In the genomic region with DNA sequence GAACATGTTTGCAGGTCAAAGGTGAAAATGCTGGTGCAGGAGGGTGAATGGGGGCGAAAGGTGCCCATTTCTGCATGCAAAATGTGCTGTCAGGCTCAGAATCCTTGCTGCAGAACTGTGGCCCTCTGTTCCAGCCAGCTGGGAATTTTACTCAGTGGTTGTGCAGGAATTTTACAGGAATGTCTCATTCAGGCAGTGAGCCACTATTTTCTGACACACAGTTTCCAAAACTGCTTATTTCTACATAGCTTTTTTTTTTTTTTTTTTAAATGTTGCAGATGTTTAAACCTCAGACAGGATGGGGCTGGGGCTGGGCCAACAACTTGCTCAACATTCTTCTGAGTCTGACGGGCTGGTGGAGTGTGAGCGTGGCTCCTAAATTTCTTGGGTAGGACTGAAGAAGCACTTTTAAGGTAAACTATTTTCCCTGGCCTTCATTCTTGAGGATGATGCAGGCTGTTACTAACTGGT, we compare ENCODE assay signal across 8 mouse cellular contexts. TPM values are rescaled to one million over a fixed set of nuclear protein-coding genes. Genes with fewer than 3 reads are reported as not detected.
DNase-seq lines count a peak whose midpoint lies in the region; ATAC-seq and TF ChIP-seq lines count a peak whose summit lies in the region.

No protein-coding gene starts in this region.

- no peak for TF ChIP-seq POLR2A in heart, adult 2 months (IDR thresholded peaks at IDR 0.05; ENCODE audit: insufficient read depth, low read depth, low read length)

- no peak for TF ChIP-seq CTCF in heart, adult 2 months (IDR thresholded peaks at IDR 0.05)
- no peak for TF ChIP-seq CTCF in heart, postnatal 0 days (IDR thresholded peaks at IDR 0.05; ENCODE audit: low read depth)
- TF ChIP-seq CTCF in midbrain, postnatal 0 days (IDR thresholded peaks at IDR 0.05), result no peak

- 49% methylated on average over 3 of the region's 3 CpGs for WGBS in heart, adult 2 months
- WGBS in heart, embryonic 11.5 days (ENCODE audit: insufficient replicate concordance), result 81% methylated on average over 3 of the region's 3 CpGs
- 59% methylated on average over 3 of the region's 3 CpGs for WGBS in heart, postnatal 0 days
- WGBS in lung, embryonic 15.5 days, result 43% methylated on average over 3 of the region's 3 CpGs
- WGBS in midbrain, postnatal 0 days, result 83% methylated on average over 3 of the region's 3 CpGs

- H3K4me1 ChIP-seq in heart, adult 2 months (ENCODE audit: control insufficient read depth, insufficient read depth, low read length), result peaks cover 10% of the 10 kb centered on the region
- H3K4me1 ChIP-seq in heart, embryonic 11.5 days (ENCODE audit: control insufficient read depth, insufficient read depth, low read length), result peaks cover 4% of the 10 kb centered on the region; the same call in 1 of the 2 replicates
- H3K4me1 ChIP-seq in heart, postnatal 0 days (ENCODE audit: control insufficient read depth, insufficient read depth), result 0 out of 2 replicates have a peak, but pooled peaks cover 9% of the 10 kb centered on the region
- peaks cover 16% of the 10 kb centered on the region for H3K4me1 ChIP-seq in lung, embryonic 15.5 days
- no peaks in the 10 kb centered on the region for H3K4me1 ChIP-seq in midbrain, postnatal 0 days (ENCODE audit: insufficient read depth, low read length)

- no peak overlapping the region for H3K4me2 ChIP-seq in heart, embryonic 11.5 days
- H3K4me2 ChIP-seq in heart, postnatal 0 days (ENCODE audit: low read depth, low read length), result peak overlapping the region; percentile 23; the same call in 1 of the 2 replicates
- no peak overlapping the region for H3K4me2 ChIP-seq in lung, embryonic 15.5 days
- H3K4me2 ChIP-seq in midbrain, postnatal 0 days (ENCODE audit: low read depth, low read length, poor library complexity, severe bottlenecking), result no peak overlapping the region

- H3K27ac ChIP-seq in heart, adult 2 months, result peak overlapping the region; percentile 77
- no peak overlapping the region for H3K27ac ChIP-seq in heart, embryonic 11.5 days (ENCODE audit: low read depth, low read length)
- H3K27ac ChIP-seq in heart, postnatal 0 days (ENCODE audit: low read depth), result peak overlapping the region; percentile 69
- H3K27ac ChIP-seq in lung, embryonic 15.5 days, result peak overlapping the region; percentile 55
- H3K27ac ChIP-seq in midbrain, postnatal 0 days (ENCODE audit: low read depth, low read length), result no peak overlapping the region

- intact Hi-C loops in heart, adult 2 months (cut with DNase I), result no loop called here

- no peaks in the 10 kb centered on the region for H3K27me3 ChIP-seq in heart, adult 2 months (ENCODE audit: control insufficient read depth, insufficient read depth, low read length)
- H3K27me3 ChIP-seq in heart, embryonic 11.5 days (ENCODE audit: control insufficient read depth, insufficient read depth, low read length), result no peaks in the 10 kb centered on the region
- H3K27me3 ChIP-seq in heart, postnatal 0 days (ENCODE audit: control insufficient read depth, insufficient read depth, low read length), result no peaks in the 10 kb centered on the region
- H3K27me3 ChIP-seq in lung, embryonic 15.5 days, result no peaks in the 10 kb centered on the region
- H3K27me3 ChIP-seq in midbrain, postnatal 0 days (ENCODE audit: insufficient read depth, low read length), result no peaks in the 10 kb centered on the region

- peak; percentile 76 to 83 for DNase-seq in heart, adult 2 months
- peak; percentile 83 for DNase-seq in adrenal gland, postnatal 10 days
- DNase-seq in heart, postnatal 0 days (ENCODE audit: low spot score), result peak; percentile 14
- DNase-seq in thymus, postnatal 0 days (ENCODE audit: low spot score), result peak; percentile 65
- no peak for DNase-seq in midbrain, postnatal 0 days (ENCODE audit: low spot score)

- ATAC-seq in heart, embryonic 11.5 days (replicated peaks; ENCODE audit: insufficient number of reproducible peaks, low FRiP score, low TSS enrichment), result no peak
- peak; percentile 49; the same call in 1 of the 2 replicates for ATAC-seq in heart, postnatal 0 days (ENCODE audit: insufficient read depth, low read depth)
- peak; percentile 72 for ATAC-seq in lung, embryonic 15.5 days (ENCODE audit: borderline replicate concordance, extremely low read depth, low FRiP score, low TSS enrichment)
- no peak for ATAC-seq in midbrain, postnatal 0 days (ENCODE audit: low FRiP score)
- ATAC-seq in erythroblast, adult 5-6 weeks (replicated peaks; ENCODE audit: low FRiP score, poor library complexity, severe bottlenecking), result no peak

- H3K9ac ChIP-seq in heart, adult 2 months (ENCODE audit: low read depth, low read length), result no peak overlapping the region
- H3K9ac ChIP-seq in heart, embryonic 11.5 days (ENCODE audit: low read depth, low read length), result no peak overlapping the region
- no peak overlapping the region for H3K9ac ChIP-seq in heart, postnatal 0 days (replicated peaks; ENCODE audit: low read depth, low read length)
- H3K9ac ChIP-seq in lung, embryonic 15.5 days, result no peak overlapping the region
- no peak overlapping the region for H3K9ac ChIP-seq in midbrain, postnatal 0 days (replicated peaks; ENCODE audit: low read length, poor library complexity, severe bottlenecking)

- H3K79me2 ChIP-seq in heart, adult 2 months (replicated peaks; ENCODE audit: control insufficient read depth, insufficient read depth, low read length), result no peaks in the 10 kb centered on the region

- H3K9me3 ChIP-seq in heart, embryonic 11.5 days (replicated peaks; ENCODE audit: control insufficient read depth, low read length), result no peaks in the 10 kb centered on the region
- H3K9me3 ChIP-seq in heart, postnatal 0 days (replicated peaks; ENCODE audit: control insufficient read depth, low read length), result no peaks in the 10 kb centered on the region
- H3K9me3 ChIP-seq in lung, embryonic 15.5 days, result no peaks in the 10 kb centered on the region
- no peaks in the 10 kb centered on the region for H3K9me3 ChIP-seq in midbrain, postnatal 0 days (ENCODE audit: low read length)

- no peak overlapping the region for H3K4me3 ChIP-seq in heart, adult 2 months
- H3K4me3 ChIP-seq in heart, embryonic 11.5 days (ENCODE audit: low read depth, low read length), result no peak overlapping the region
- H3K4me3 ChIP-seq in heart, postnatal 0 days (ENCODE audit: low read depth, low read length), result no peak overlapping the region
- no peak overlapping the region for H3K4me3 ChIP-seq in lung, embryonic 15.5 days
- H3K4me3 ChIP-seq in midbrain, postnatal 0 days (ENCODE audit: low read depth, low read length), result no peak overlapping the region

- H3K36me3 ChIP-seq in heart, adult 2 months (ENCODE audit: control insufficient read depth, insufficient read depth, low read length), result no peaks in the 10 kb centered on the region; the same call in 1 of the 2 replicates
- H3K36me3 ChIP-seq in heart, embryonic 11.5 days (ENCODE audit: control insufficient read depth, insufficient read depth, low read length), result no peaks in the 10 kb centered on the region
- H3K36me3 ChIP-seq in heart, postnatal 0 days (replicated peaks; ENCODE audit: control insufficient read depth, insufficient read depth, low read length), result no peaks in the 10 kb centered on the region
- H3K36me3 ChIP-seq in lung, embryonic 15.5 days, result no peaks in the 10 kb centered on the region
- no peaks in the 10 kb centered on the region for H3K36me3 ChIP-seq in midbrain, postnatal 0 days (ENCODE audit: insufficient read depth, low read length)

- 0 out of 2 replicates have a peak, but pooled peaks have one; percentile 28 for TF ChIP-seq EP300 in heart, adult 2 months (IDR thresholded peaks at IDR 0.05; ENCODE audit: insufficient read depth, low read depth, low read length)
- TF ChIP-seq EP300 in heart, postnatal 0 days (IDR thresholded peaks at IDR 0.05; ENCODE audit: low read depth), result no peak

RNA-seq across cellular contexts. Expression of a gene that starts 58.4 kb away (rescaled TPM):
- 10 to 100 TPM in 1 of 2 experiments, 1 to 10 TPM in 1; 9.9 to 10.1 TPM for total RNA-seq in heart, adult 2 months (2021)
- polyA plus RNA-seq in heart, adult 2 months (2012; rRNA removed), result 2.1 and 3.2 TPM in 2 replicates
- 17.4 and 17.5 TPM in 2 replicates for polyA plus RNA-seq in heart, embryonic 11.5 days (2014; fragmentation: Nextera tagmentation; extraction: Ambion mirVana)
- total RNA-seq in adrenal gland, postnatal 10 days (2021), result 10 to 100 TPM; 14.8 to 17.1 TPM
- 13.7 and 16.2 TPM in 2 replicates for total RNA-seq in heart, postnatal 0 days (2014; rRNA removed; ENCODE audit: low replicate concordance)
- 7.4 and 8.3 TPM in 2 replicates for polyA plus RNA-seq in heart, postnatal 0 days (2015; fragmentation: Nextera tagmentation; extraction: Ambion mirVana)
- 20.6 and 22.3 TPM in 2 replicates for polyA plus RNA-seq in lung, embryonic 15.5 days (2015; fragmentation: Nextera tagmentation; extraction: Ambion mirVana)
- 18.0 and 19.5 TPM in 2 replicates for polyA plus RNA-seq in thymus, postnatal 0 days (2015; fragmentation: Nextera tagmentation; extraction: Ambion mirVana)
- total RNA-seq in midbrain, postnatal 0 days (2014; rRNA removed), result 31.2 and 35.5 TPM in 2 replicates
- polyA plus RNA-seq in midbrain, postnatal 0 days (2015; fragmentation: Nextera tagmentation; extraction: Ambion mirVana), result 19.0 and 22.1 TPM in 2 replicates
- 1.2 and 5.4 TPM in 2 replicates for total RNA-seq in erythroblast, adult 5-6 weeks (2015; ENCODE audit: low replicate concordance)
- 4.5 and 5.8 TPM in 2 replicates for total RNA-seq in erythroblast, adult 5-6 weeks (2017; ENCODE audit: low replicate concordance)

Comparison
In these comparisons a context has a peak if more than half of its experiments do, and no peak if none do; other contexts are left out.
1. H3K27ac ChIP-seq: peak in heart, adult 2 months (single experiment), heart, postnatal 0 days (single experiment) and lung, embryonic 15.5 days (single experiment); none in heart, embryonic 11.5 days (single experiment) and midbrain, postnatal 0 days (single experiment).
2. ATAC-seq: peak in heart, postnatal 0 days (single experiment) and lung, embryonic 15.5 days (single experiment); none in heart, embryonic 11.5 days (single experiment), midbrain, postnatal 0 days (single experiment) and erythroblast, adult 5-6 weeks (single experiment).